Mouse (Mus musculus) CD4-positive helper T cell, adult 2 months (primary cell): ENCODE data around the gene Gm45716.

Source experiments
- DNase-seq: peaks from one replicate; pipeline ENCODE4 v3.0.0-alpha.2; 2012; ENCODE audit warnings: low read depth, missing footprints, low spot score

The Gm45716 gene

GRCm38 (mm10) chr11:90187441-90187840 lies at the start of gene Gm45716:
Gene Gm45716 (plus strand): TSS chr11:90187683.
- DNase-seq = no peak

- DNase-seq = no peak
These were observed 45.1 kb upstream of the Gm45716 start for GRCm38 (mm10) chr11:90142393-90142792.

GRCm38 (mm10) chr11:90142936-90143335 lies 44.5 kb upstream of the Gm45716 start:
- DNase-seq = no peak

GRCm38 (mm10) chr11:90146086-90146860 lies 41.2 kb upstream of the Gm45716 start:
- no peak for DNase-seq

- no peak for DNase-seq
These were observed 32.4 kb upstream of the Gm45716 start for GRCm38 (mm10) chr11:90155066-90155465.

- no peak for DNase-seq
These were observed 32.0 kb upstream of the Gm45716 start for GRCm38 (mm10) chr11:90155466-90155865.

GRCm38 (mm10) chr11:90167771-90168170 lies 19.7 kb upstream of the Gm45716 start:
- DNase-seq = no peak

- DNase-seq = no peak
These were observed 19.0 kb upstream of the Gm45716 start for GRCm38 (mm10) chr11:90168338-90169065.

GRCm38 (mm10) chr11:90169200-90170013 lies 18.1 kb upstream of the Gm45716 start:
- no peak for DNase-seq

- DNase-seq = no peak
These were observed 17.5 kb upstream of the Gm45716 start for GRCm38 (mm10) chr11:90170014-90170320.

GRCm38 (mm10) chr11:90172331-90172730 lies 15.2 kb upstream of the Gm45716 start:
- no peak for DNase-seq

- no peak for DNase-seq
These were observed 11.7 kb upstream of the Gm45716 start for GRCm38 (mm10) chr11:90175634-90176300.

GRCm38 (mm10) chr11:90177389-90177788 lies 10.1 kb upstream of the Gm45716 start:
- no peak for DNase-seq

- peak; percentile 48 for DNase-seq
These were observed 4.1 kb upstream of the Gm45716 start for GRCm38 (mm10) chr11:90183361-90183760.

- no peak for DNase-seq
These were observed 2.7 kb upstream of the Gm45716 start for GRCm38 (mm10) chr11:90184756-90185155.

- no peak for DNase-seq
These were observed 2.7 kb downstream of the Gm45716 start for GRCm38 (mm10) chr11:90190156-90190555.

- DNase-seq = no peak
These were observed 7.5 kb downstream of the Gm45716 start for GRCm38 (mm10) chr11:90194946-90195345.

GRCm38 (mm10) chr11:90195756-90196520 lies 8.5 kb downstream of the Gm45716 start:
- DNase-seq = no peak

GRCm38 (mm10) chr11:90196521-90197215 lies 9.2 kb downstream of the Gm45716 start:
- no peak for DNase-seq

GRCm38 (mm10) chr11:90198048-90198447 lies 10.6 kb downstream of the Gm45716 start:
- no peak for DNase-seq
